Mouse (Mus musculus): ENCODE measurements around the gene Fbxl17. TPM values are rescaled to one million over a fixed set of nuclear protein-coding genes. Genes with fewer than 3 reads are reported as not detected.

Gene Fbxl17
- polyA plus RNA-seq, 1 experiment from 2014 or later = 3.3 TPM

GRCm38 (mm10) chr17:63212018-63212417, 287.8 kb downstream of the Fbxl17 start:
- WGBS (ENCODE audit: insufficient replicate concordance) = 90% methylated on average over 4 of the region's 4 CpGs
- H3K9me3 ChIP-seq (ENCODE audit: low read length) = 0 out of 2 replicates have a peak, but pooled peaks cover 4% of the 10 kb centered on the region
- H3K4me2 ChIP-seq (ENCODE audit: low read depth, low read length) = no peak overlapping the region
- H3K4me3 ChIP-seq (ENCODE audit: low read depth, low read length) = no peak overlapping the region
- no peak for ATAC-seq
- TF ChIP-seq EP300 (IDR thresholded peaks at IDR 0.05; ENCODE audit: low read depth) = no peak
- no peak for TF ChIP-seq CTCF (IDR thresholded peaks at IDR 0.05; ENCODE audit: low read depth)
- H3K9ac ChIP-seq (replicated peaks) = no peak overlapping the region
- H3K36me3 ChIP-seq (replicated peaks; ENCODE audit: insufficient read depth, low read length) = 0 out of 2 replicates have a peak, but pooled peaks cover 7% of the 10 kb centered on the region
- H3K27me3 ChIP-seq (ENCODE audit: insufficient read depth, low read length) = no peaks in the 10 kb centered on the region
- H3K4me1 ChIP-seq (ENCODE audit: insufficient read depth) = no peaks in the 10 kb centered on the region
- no peak overlapping the region for H3K27ac ChIP-seq (ENCODE audit: low read depth)
- DNase-seq = no peak

- Histone ChIP-seq H3K4me2 (ENCODE audit: low read depth, low read length) (no peak overlapping the region), H3K27ac (ENCODE audit: low read depth) (no peak overlapping the region), H3K4me3 (ENCODE audit: low read depth, low read length) (no peak overlapping the region), H3K4me1 (ENCODE audit: insufficient read depth) (no peaks in the 10 kb centered on the region), H3K36me3 (replicated peaks; ENCODE audit: insufficient read depth, low read length) (0 out of 2 replicates have a peak, but pooled peaks cover 7% of the 10 kb centered on the region), H3K9me3 (ENCODE audit: low read length) (0 out of 2 replicates have a peak, but pooled peaks cover 4% of the 10 kb centered on the region), H3K9ac (replicated peaks) (no peak overlapping the region), H3K27me3 (ENCODE audit: insufficient read depth, low read length) (no peaks in the 10 kb centered on the region)
- DNase-seq (no peak), ATAC-seq (no peak)
- TF ChIP-seq EP300 (IDR thresholded peaks at IDR 0.05; ENCODE audit: low read depth) (no peak), CTCF (IDR thresholded peaks at IDR 0.05; ENCODE audit: low read depth) (no peak)
- WGBS (ENCODE audit: insufficient replicate concordance) = 91% methylated on average over 6 of the region's 6 CpGs
Measured at GRCm38 (mm10) chr17:63209151-63209550, 290.7 kb downstream of the Fbxl17 start.

GRCm38 (mm10) chr17:63208346-63208745, 291.5 kb downstream of the Fbxl17 start:
- DNase-seq (no peak), ATAC-seq (no peak)
- Histone ChIP-seq H3K4me3 (ENCODE audit: low read depth, low read length) (no peak overlapping the region), H3K9me3 (ENCODE audit: low read length) (0 out of 2 replicates have a peak, but pooled peaks cover 4% of the 10 kb centered on the region), H3K27ac (ENCODE audit: low read depth) (no peak overlapping the region), H3K4me1 (ENCODE audit: insufficient read depth) (no peaks in the 10 kb centered on the region), H3K36me3 (replicated peaks; ENCODE audit: insufficient read depth, low read length) (0 out of 2 replicates have a peak, but pooled peaks cover 11% of the 10 kb centered on the region), H3K4me2 (ENCODE audit: low read depth, low read length) (no peak overlapping the region), H3K27me3 (ENCODE audit: insufficient read depth, low read length) (no peaks in the 10 kb centered on the region), H3K9ac (replicated peaks) (no peak overlapping the region)
- 81% methylated on average over 4 of the region's 4 CpGs for WGBS (ENCODE audit: insufficient replicate concordance)
- TF ChIP-seq CTCF (IDR thresholded peaks at IDR 0.05; ENCODE audit: low read depth) (no peak), EP300 (IDR thresholded peaks at IDR 0.05; ENCODE audit: low read depth) (no peak)

- no peaks in the 10 kb centered on the region for H3K27me3 ChIP-seq (ENCODE audit: insufficient read depth, low read length)
- no peaks in the 10 kb centered on the region for H3K4me1 ChIP-seq (ENCODE audit: insufficient read depth)
- H3K4me2 ChIP-seq (ENCODE audit: low read depth, low read length) = no peak overlapping the region
- H3K9ac ChIP-seq (replicated peaks) = no peak overlapping the region
- H3K9me3 ChIP-seq (ENCODE audit: low read length) = 0 out of 2 replicates have a peak, but pooled peaks cover 4% of the 10 kb centered on the region
- no peak for DNase-seq
- ATAC-seq = no peak
- 87% methylated on average over 9 of the region's 9 CpGs for WGBS (ENCODE audit: insufficient replicate concordance)
- no peak overlapping the region for H3K27ac ChIP-seq (ENCODE audit: low read depth)
- no peak overlapping the region for H3K4me3 ChIP-seq (ENCODE audit: low read depth, low read length)
- TF ChIP-seq EP300 (IDR thresholded peaks at IDR 0.05; ENCODE audit: low read depth) (no peak), CTCF (IDR thresholded peaks at IDR 0.05; ENCODE audit: low read depth) (no peak)
- H3K36me3 ChIP-seq (replicated peaks; ENCODE audit: insufficient read depth, low read length) = 0 out of 2 replicates have a peak, but pooled peaks cover 11% of the 10 kb centered on the region
Measured at GRCm38 (mm10) chr17:63207714-63208113, 292.1 kb downstream of the Fbxl17 start.

GRCm38 (mm10) chr17:63205316-63205715, 294.5 kb downstream of the Fbxl17 start:
- ATAC-seq (no peak), DNase-seq (no peak)
- Histone ChIP-seq H3K27me3 (ENCODE audit: insufficient read depth, low read length) (no peaks in the 10 kb centered on the region), H3K4me2 (ENCODE audit: low read depth, low read length) (no peak overlapping the region), H3K4me3 (ENCODE audit: low read depth, low read length) (no peak overlapping the region), H3K36me3 (replicated peaks; ENCODE audit: insufficient read depth, low read length) (0 out of 2 replicates have a peak, but pooled peaks cover 11% of the 10 kb centered on the region), H3K4me1 (ENCODE audit: insufficient read depth) (no peaks in the 10 kb centered on the region), H3K9ac (replicated peaks) (no peak overlapping the region), H3K27ac (ENCODE audit: low read depth) (no peak overlapping the region), H3K9me3 (ENCODE audit: low read length) (0 out of 2 replicates have a peak, but pooled peaks cover 4% of the 10 kb centered on the region)
- TF ChIP-seq EP300 (IDR thresholded peaks at IDR 0.05; ENCODE audit: low read depth) (no peak; the same call in 1 of the 2 replicates), CTCF (IDR thresholded peaks at IDR 0.05; ENCODE audit: low read depth) (no peak)
- WGBS (ENCODE audit: insufficient replicate concordance) = 69% methylated on average over 5 of the region's 5 CpGs

- H3K27ac ChIP-seq (ENCODE audit: low read depth) = no peak overlapping the region
- H3K4me1 ChIP-seq (ENCODE audit: insufficient read depth) = no peaks in the 10 kb centered on the region
- H3K9ac ChIP-seq (replicated peaks) = no peak overlapping the region
- H3K27me3 ChIP-seq (ENCODE audit: insufficient read depth, low read length) = no peaks in the 10 kb centered on the region
- no peak for ATAC-seq
- H3K4me3 ChIP-seq (ENCODE audit: low read depth, low read length) = no peak overlapping the region
- no peak overlapping the region for H3K4me2 ChIP-seq (ENCODE audit: low read depth, low read length)
- no peak for DNase-seq
- H3K9me3 ChIP-seq (ENCODE audit: low read length) = no peaks in the 10 kb centered on the region
- WGBS (ENCODE audit: insufficient replicate concordance) = 81% methylated on average over 8 of the region's 8 CpGs
- H3K36me3 ChIP-seq (replicated peaks; ENCODE audit: insufficient read depth, low read length) = 0 out of 2 replicates have a peak, but pooled peaks cover 8% of the 10 kb centered on the region
- TF ChIP-seq EP300 (IDR thresholded peaks at IDR 0.05; ENCODE audit: low read depth) (no peak), CTCF (IDR thresholded peaks at IDR 0.05; ENCODE audit: low read depth) (no peak)
Measured at GRCm38 (mm10) chr17:63203582-63204190, 296.1 kb downstream of the Fbxl17 start.
